Mouse (Mus musculus): ENCODE data around the gene Eno1.

DNA sequence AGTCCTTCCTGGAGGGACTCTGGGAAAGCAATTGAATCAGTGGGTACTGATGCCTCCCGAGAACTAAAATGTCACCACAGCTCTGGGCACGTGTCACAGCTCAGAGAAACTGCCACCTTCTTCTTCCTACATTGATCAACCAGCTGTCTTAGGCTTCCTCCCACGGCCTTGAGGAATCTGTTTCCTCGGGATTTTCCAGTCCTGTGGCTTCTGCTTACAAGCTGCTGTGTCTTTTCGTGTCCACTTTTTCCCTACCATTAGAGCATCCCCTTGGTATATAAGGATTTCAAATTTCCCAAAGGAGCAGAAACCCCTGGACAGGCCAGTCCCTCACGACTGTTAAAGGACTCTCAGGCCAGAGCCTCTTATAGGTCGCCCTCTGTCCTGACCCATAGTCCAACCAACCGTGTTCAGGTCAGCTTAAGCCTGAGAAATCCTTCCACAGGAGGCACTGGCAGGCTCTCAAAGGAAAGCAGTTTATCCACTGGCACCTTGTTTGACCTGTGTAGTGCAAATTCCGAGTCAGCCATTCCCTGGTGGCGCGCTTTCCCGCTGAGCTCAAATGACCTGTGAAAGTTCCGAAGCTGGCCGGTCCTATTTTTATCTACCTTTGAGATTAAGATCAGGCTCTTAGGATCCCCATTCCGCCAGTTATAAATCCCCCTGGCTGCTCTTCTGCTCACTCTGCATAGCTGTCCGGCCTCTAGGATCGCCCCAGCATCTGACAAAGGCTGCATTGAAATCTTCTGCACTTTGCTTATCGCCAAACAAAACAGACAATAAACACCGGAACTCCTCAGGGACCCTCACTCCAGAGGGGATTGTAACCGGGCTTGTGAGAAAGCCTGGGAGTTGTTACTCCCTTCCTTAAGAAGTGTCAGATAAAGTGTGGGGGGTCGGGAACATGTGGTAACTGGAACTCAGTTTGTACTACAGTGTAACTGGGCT lies 5.8 kb upstream of the Eno1 start:
- TF ChIP-seq CTCF (IDR thresholded peaks at IDR 0.05; ENCODE audit: low read depth) (no peak; the same call in 1 of the 2 replicates), EP300 (IDR thresholded peaks at IDR 0.05; ENCODE audit: low read depth) (no peak)
